Comparison of ENCODE assay signal across 15 mouse cellular contexts in genomic region chr19:42379798-42380197, GRCm38 (mm10). TPM values are rescaled to one million over a fixed set of nuclear protein-coding genes. Genes with fewer than 3 reads are reported as not detected.
A peak's percentile ranks its signal among the peaks of the same experiment; 100 is the strongest.
DNase-seq lines count a peak whose midpoint lies in the region; ATAC-seq lines count a peak whose summit lies in the region.
"Had no signal": no experiment of that assay in that cellular context is flagged by ENCODE, and none has a peak within 500 bp of the region (broad histone marks: within the 10 kb centered on the region; RNA-seq: fewer than 3 reads in every experiment).

No protein-coding gene starts in this region.

- H3K4me3 ChIP-seq in forebrain, embryonic 10.5 days, result 0 out of 2 replicates have a peak overlapping the region, but pooled peaks have one; percentile 56
- H3K4me3 ChIP-seq in forebrain, embryonic 14.5 days (ENCODE audit: low read depth, low read length), result no peak overlapping the region
- no peak overlapping the region for H3K4me3 ChIP-seq in midbrain, embryonic 11.5 days (ENCODE audit: low read depth, low read length)
- H3K4me3 ChIP-seq in midbrain, embryonic 14.5 days (replicated peaks; ENCODE audit: low read depth, low read length), result no peak overlapping the region
- H3K4me3 ChIP-seq: liver, embryonic 15.5 days had no signal

- no peak overlapping the region for H3K4me2 ChIP-seq in forebrain, embryonic 14.5 days (ENCODE audit: low read length)
- no peak overlapping the region for H3K4me2 ChIP-seq in midbrain, embryonic 11.5 days
- no peak overlapping the region for H3K4me2 ChIP-seq in midbrain, embryonic 14.5 days (ENCODE audit: low read length)
- H3K4me2 ChIP-seq: liver, embryonic 15.5 days had no signal

- H3K27ac ChIP-seq in forebrain, embryonic 10.5 days, result no peak overlapping the region
- H3K27ac ChIP-seq in forebrain, embryonic 14.5 days (ENCODE audit: low read depth, low read length), result no peak overlapping the region; the same call in 1 of the 2 replicates
- no peak overlapping the region for H3K27ac ChIP-seq in midbrain, embryonic 11.5 days (ENCODE audit: low read depth, low read length)
- H3K27ac ChIP-seq in midbrain, embryonic 14.5 days (replicated peaks; ENCODE audit: low read depth, low read length), result no peak overlapping the region
- H3K27ac ChIP-seq: heart, embryonic 13.5 days; kidney, postnatal 0 days; limb, embryonic 10.5 days; liver, embryonic 15.5 days; macrophage had no signal

- peaks cover 20% of the 10 kb centered on the region for H3K4me1 ChIP-seq in forebrain, embryonic 10.5 days
- H3K4me1 ChIP-seq in forebrain, embryonic 14.5 days (ENCODE audit: control insufficient read depth, insufficient read depth, low read length), result peaks cover 9% of the 10 kb centered on the region
- H3K4me1 ChIP-seq in midbrain, embryonic 11.5 days (ENCODE audit: control insufficient read depth, insufficient read depth, low read length), result peaks cover 6% of the 10 kb centered on the region
- peaks cover 19% of the 10 kb centered on the region for H3K4me1 ChIP-seq in midbrain, embryonic 14.5 days (ENCODE audit: control insufficient read depth, insufficient read depth, low read length)
- H3K4me1 ChIP-seq: liver, embryonic 15.5 days had no signal

- H3K9ac ChIP-seq in forebrain, embryonic 14.5 days (ENCODE audit: low read length), result no peak overlapping the region
- no peak overlapping the region for H3K9ac ChIP-seq in midbrain, embryonic 11.5 days (ENCODE audit: low read length)
- no peak overlapping the region for H3K9ac ChIP-seq in midbrain, embryonic 14.5 days (replicated peaks; ENCODE audit: low read length)
- H3K9ac ChIP-seq: liver, embryonic 15.5 days had no signal

- H3K36me3 ChIP-seq in forebrain, embryonic 10.5 days (replicated peaks), result no peaks in the 10 kb centered on the region
- no peaks in the 10 kb centered on the region for H3K36me3 ChIP-seq in forebrain, embryonic 14.5 days (ENCODE audit: control insufficient read depth, insufficient read depth, low read length)
- H3K36me3 ChIP-seq in midbrain, embryonic 11.5 days (ENCODE audit: control insufficient read depth, insufficient read depth, low read length), result no peaks in the 10 kb centered on the region
- H3K36me3 ChIP-seq in midbrain, embryonic 14.5 days (ENCODE audit: control insufficient read depth, insufficient read depth, low read length), result no peaks in the 10 kb centered on the region
- H3K36me3 ChIP-seq: heart, embryonic 13.5 days; limb, embryonic 10.5 days; liver, embryonic 15.5 days had no signal

- no peak for ATAC-seq in forebrain, embryonic 14.5 days
- no peak for ATAC-seq in midbrain, embryonic 11.5 days (ENCODE audit: low FRiP score)
- no peak for ATAC-seq in midbrain, embryonic 14.5 days (ENCODE audit: low FRiP score, low TSS enrichment)

- peaks cover 57% of the 10 kb centered on the region for H3K27me3 ChIP-seq in forebrain, embryonic 10.5 days (ENCODE audit: poor library complexity, severe bottlenecking)
- no peaks in the 10 kb centered on the region for H3K27me3 ChIP-seq in forebrain, embryonic 14.5 days (replicated peaks; ENCODE audit: control insufficient read depth, insufficient read depth, low read length)
- H3K27me3 ChIP-seq in midbrain, embryonic 11.5 days (ENCODE audit: control insufficient read depth, insufficient read depth, low read length), result no peaks in the 10 kb centered on the region
- 0 out of 2 replicates have a peak, but pooled peaks cover 4% of the 10 kb centered on the region for H3K27me3 ChIP-seq in midbrain, embryonic 14.5 days (ENCODE audit: control insufficient read depth, insufficient read depth, low read length)

- intact Hi-C loops in left cerebral cortex, postnatal 25 days (cut with DNase I), result no loop called here

- 45% methylated on average over 8 of the region's 8 CpGs for WGBS in forebrain, embryonic 10.5 days
- 46% methylated on average over 8 of the region's 8 CpGs for WGBS in forebrain, embryonic 14.5 days
- 43% methylated on average over 8 of the region's 8 CpGs for WGBS in midbrain, embryonic 11.5 days
- WGBS in midbrain, embryonic 14.5 days, result 50% methylated on average over 8 of the region's 8 CpGs

- no peaks in the 10 kb centered on the region for H3K9me3 ChIP-seq in forebrain, embryonic 10.5 days
- no peaks in the 10 kb centered on the region for H3K9me3 ChIP-seq in forebrain, embryonic 14.5 days (replicated peaks; ENCODE audit: control insufficient read depth, low read length)
- no peaks in the 10 kb centered on the region for H3K9me3 ChIP-seq in midbrain, embryonic 11.5 days (ENCODE audit: control insufficient read depth, low read length)
- H3K9me3 ChIP-seq in midbrain, embryonic 14.5 days (ENCODE audit: control insufficient read depth, low read length), result no peaks in the 10 kb centered on the region
- H3K9me3 ChIP-seq: heart, embryonic 13.5 days; limb, embryonic 10.5 days; liver, embryonic 15.5 days had no signal

- no peak for DNase-seq in forebrain, embryonic 10.5 days (ENCODE audit: extremely low spot score, low spot score)
- no peak for DNase-seq in forebrain, embryonic 14.5 days (ENCODE audit: low spot score)
- DNase-seq in midbrain, embryonic 11.5 days (ENCODE audit: low spot score, missing footprints), result peak; percentile 90
- DNase-seq in midbrain, embryonic 14.5 days, result no peak
- peak; percentile 62 to 93 for DNase-seq in left cerebral cortex, postnatal 25 days (ENCODE audit: low spot score in 2 of 2)
- peak; percentile 66 to 81 for DNase-seq in right cerebral cortex, postnatal 36 days (ENCODE audit: low spot score in 2 of 2)
- no peak for DNase-seq in cerebellum, adult 9-10 months
- no peak for DNase-seq in adipocyte (ENCODE audit: low spot score)
- DNase-seq: gastrocnemius, postnatal 25 days had no signal

RNA-seq across cellular contexts. Expression of gene Crtac1, which starts 51.8 kb away (rescaled TPM):
- polyA plus RNA-seq in forebrain, embryonic 10.5 days (2016; fragmentation: Nextera tagmentation; extraction: Ambion mirVana), result 8.6 and 9.5 TPM in 2 replicates
- polyA plus RNA-seq in forebrain, embryonic 14.5 days (2014; fragmentation: Nextera tagmentation; extraction: Ambion mirVana), result 17.3 and 17.6 TPM in 2 replicates
- 3.3 and 4.4 TPM in 2 replicates for polyA plus RNA-seq in midbrain, embryonic 11.5 days (2014; fragmentation: Nextera tagmentation; extraction: Ambion mirVana)
- polyA plus RNA-seq in midbrain, embryonic 14.5 days (2014; fragmentation: Nextera tagmentation; extraction: Ambion mirVana), result 15.4 and 18.6 TPM in 2 replicates
- 10 to 100 TPM; 59.1 to 72.7 TPM for total RNA-seq in left cerebral cortex, postnatal 25 days (2021)
- polyA plus RNA-seq: macrophage; spleen, adult 2 months had no signal

Comparison
In these comparisons a context has a peak if more than half of its experiments do, and no peak if none do; other contexts are left out.
1. DNase-seq: peak in midbrain, embryonic 11.5 days (single experiment), left cerebral cortex, postnatal 25 days (2 of 2) and right cerebral cortex, postnatal 36 days (2 of 2); none in forebrain, embryonic 10.5 days (single experiment), forebrain, embryonic 14.5 days (single experiment), midbrain, embryonic 14.5 days (single experiment), cerebellum, adult 9-10 months (single experiment) and adipocyte (single experiment).